In genomic region chr11:46842015-46842726, GRCm38 (mm10) we compare ENCODE assay signal across 23 mouse cellular contexts. TPM values are rescaled to one million over a fixed set of nuclear protein-coding genes. Genes with fewer than 3 reads are reported as not detected.
"Had no signal": no experiment of that assay in that cellular context is flagged by ENCODE, and none has a peak within 500 bp of the region (broad histone marks: within the 10 kb centered on the region; RNA-seq: fewer than 3 reads in every experiment).

No protein-coding gene starts in this region.

- H3K36me3 ChIP-seq: limb, embryonic 10.5 days; limb, embryonic 13.5 days; liver, embryonic 12.5 days; liver, embryonic 15.5 days; midbrain, embryonic 10.5 days; midbrain, embryonic 13.5 days; neural tube, embryonic 13.5 days had no signal

- H3K4me3 ChIP-seq: limb, embryonic 10.5 days; limb, embryonic 13.5 days; liver, embryonic 12.5 days; liver, embryonic 15.5 days; megakaryocyte, embryonic 14.5 days; midbrain, embryonic 10.5 days; midbrain, embryonic 13.5 days; myocyte; neural tube, embryonic 13.5 days had no signal

- H3K9me3 ChIP-seq: limb, embryonic 10.5 days; limb, embryonic 13.5 days; liver, embryonic 12.5 days; liver, embryonic 15.5 days; midbrain, embryonic 10.5 days; midbrain, embryonic 13.5 days; neural tube, embryonic 13.5 days had no signal

- H3K9ac ChIP-seq: limb, embryonic 13.5 days; liver, embryonic 12.5 days; liver, embryonic 15.5 days; midbrain, embryonic 13.5 days; neural tube, embryonic 13.5 days had no signal

- H3K27ac ChIP-seq: limb, embryonic 10.5 days; limb, embryonic 13.5 days; liver, embryonic 12.5 days; liver, embryonic 15.5 days; midbrain, embryonic 10.5 days; midbrain, embryonic 13.5 days; neural tube, embryonic 13.5 days; stomach, postnatal 0 days had no signal

- H3K27me3 ChIP-seq: limb, embryonic 13.5 days; liver, embryonic 12.5 days; liver, embryonic 15.5 days; megakaryocyte, embryonic 14.5 days; midbrain, embryonic 13.5 days; neural tube, embryonic 13.5 days had no signal

- H3K4me2 ChIP-seq: limb, embryonic 13.5 days; liver, embryonic 12.5 days; liver, embryonic 15.5 days; midbrain, embryonic 13.5 days; neural tube, embryonic 13.5 days had no signal

- DNase-seq: kidney, adult 18-20 months; kidney, postnatal 25 days; liver; lung, adult 18-20 months; right cerebral cortex, adult 18-20 months; right cerebral cortex, postnatal 14 days; right cerebral cortex, postnatal 4 days; thymus, adult 2 months; thymus, postnatal 14 days; thymus, postnatal 4 days had no signal

- ATAC-seq: inflammation-experienced regulatory T-cells, adult 6 months; intestine, embryonic 16.5 days; liver, embryonic 12.5 days; midbrain, embryonic 13.5 days; midbrain, embryonic 16.5 days had no signal

- H3K4me1 ChIP-seq: liver, embryonic 12.5 days; liver, embryonic 15.5 days; midbrain, embryonic 10.5 days; midbrain, embryonic 13.5 days; neural tube, embryonic 13.5 days had no signal

RNA-seq across cellular contexts. Expression of gene Timd4, which starts 31.6 kb away (rescaled TPM):
- polyA plus RNA-seq: midbrain, embryonic 10.5 days; myocyte had no signal
